Mouse (Mus musculus): ENCODE data around the gene Gm47955.

DNA sequence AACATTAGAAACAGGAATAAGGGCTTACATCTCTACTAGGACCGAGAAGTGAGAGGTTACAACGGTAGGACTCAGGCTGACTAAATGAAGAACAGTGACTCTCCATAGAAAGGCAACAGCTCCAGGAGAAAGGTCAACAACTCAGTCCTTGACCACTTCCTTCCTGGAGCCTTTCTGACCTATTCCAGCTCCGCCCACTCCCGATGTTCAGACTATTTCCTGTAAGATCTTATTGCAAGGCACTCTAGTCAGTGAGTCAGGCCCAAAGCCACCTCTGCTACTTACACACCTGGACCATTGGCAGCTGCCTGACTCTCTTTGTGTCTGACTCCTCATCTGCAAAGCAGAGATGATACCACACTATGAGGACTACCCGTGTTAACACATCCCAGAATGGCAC is 15.7 kb downstream of the Gm47955 start:
- TF ChIP-seq EP300 (IDR thresholded peaks at IDR 0.05; ENCODE audit: low read depth) (no peak), CTCF (IDR thresholded peaks at IDR 0.05; ENCODE audit: low read depth) (no peak)

All from heart, postnatal 0 days (tissue).